Mouse (Mus musculus) liver, embryonic 14.5 days (tissue): ENCODE measurements around the gene Exoc4. TPM values are rescaled to one million over a fixed set of nuclear protein-coding genes. Genes with fewer than 3 reads are reported as not detected.

ENCODE experiments used
- ATAC-seq: fragments of 200-750 bp; cut with Nextera tagmentation; 2 replicates; pipeline ENCODE4 v1.8.0; 2017; ENCODE audit warnings: moderate number of reproducible peaks, mild to moderate bottlenecking, moderate library complexity; ENCODE audit not compliant: insufficient read depth
- DNase-seq, 3 experiments: peaks; one replicate each; pipeline ENCODE4 v3.0.0-alpha.2; 2012 to 2013; ENCODE audit warnings: low read depth in 3 of 3, low spot score in 3 of 3
- H3K27ac ChIP-seq: fragments of 300-500 bp; sonication (generic); 2 replicates; pipeline ENCODE4 v1.5.1; 2014; ENCODE audit warnings: moderate library complexity, mild to moderate bottlenecking, control low read depth, inconsistent platforms
- H3K27me3 ChIP-seq: fragments of 300-500 bp; sonication (generic); 2 replicates; pipeline ENCODE4 v1.6.1; 2014; ENCODE audit warnings: mild to moderate bottlenecking, low read length, moderate library complexity; ENCODE audit not compliant: control insufficient read depth, insufficient read depth
- H3K36me3 ChIP-seq: fragments of 300-500 bp; sonication (generic); replicated peaks from 2 replicates; pipeline ENCODE4 v1.6.1; 2014; ENCODE audit warnings: low read depth; ENCODE audit not compliant: control insufficient read depth, insufficient read depth
- H3K4me1 ChIP-seq, 2 experiments: fragments of 200-500 bp in 1 of 2; fragments of 300-500 bp in 1 of 2; sonication (generic) in 1 of 2; replicated peaks; 2 replicates each; pipeline ENCODE4 v1.6.1; 2012 to 2014; ENCODE audit warnings: antibody characterized with exemption in 1 of 2, inconsistent platforms in 1 of 2, low read length in 1 of 2; ENCODE audit not compliant: control insufficient read depth in 2 of 2, insufficient read depth in 2 of 2
- H3K4me2 ChIP-seq: fragments of 300-500 bp; sonication (generic); 2 replicates; pipeline ENCODE4 v1.6.1; 2014; ENCODE audit warnings: low read depth, mild to moderate bottlenecking, control low read depth, moderate library complexity
- H3K4me3 ChIP-seq, 2 experiments: fragments of 200-500 bp in 1 of 2; fragments of 300-500 bp in 1 of 2; sonication (generic) in 1 of 2; 2 replicates each; pipeline ENCODE4 v1.5.1; 2012 to 2014; ENCODE audit warnings: low read depth in 2 of 2, low read length in 2 of 2, mild to moderate bottlenecking in 2 of 2, control low read depth in 1 of 2, inconsistent platforms in 1 of 2, moderate library complexity in 1 of 2; ENCODE audit not compliant: insufficient read depth in 1 of 2
- H3K9ac ChIP-seq: fragments of 300-500 bp; sonication (generic); replicated peaks from 2 replicates; pipeline ENCODE4 v1.6.1; 2014; ENCODE audit warnings: mild to moderate bottlenecking, control low read depth, moderate library complexity
- H3K9me3 ChIP-seq: fragments of 300-500 bp; sonication (generic); 2 replicates; pipeline ENCODE4 v1.6.1; 2016; ENCODE audit warnings: low read length, mixed read lengths; ENCODE audit not compliant: control insufficient read depth
- CTCF ChIP-seq: IDR thresholded peaks from 2 replicates; pipeline ENCODE4 v1.5.1; 2016; ENCODE audit warnings: antibody characterized with exemption, low read depth, control low read depth
- EP300 ChIP-seq: IDR thresholded peaks from 2 replicates; pipeline ENCODE4 v1.6.1; 2016; ENCODE audit warnings: antibody characterized with exemption, low read depth
- WGBS: fragments of 180-500 bp; shearing (Covaris S2); extraction: QIAGEN DNeasy Blood & Tissue Kit; methylation state at CpG from one replicate; pipeline ENCODE4 v1.1.7; 2014; ENCODE audit not compliant: insufficient replicate concordance; 5-methylcytosine and 5-hydroxymethylcytosine counted together
- polyA plus RNA-seq, 2 experiments: library from polyadenylated mRNA; depleted of rRNA in 1 of 2; stranded (reverse) in 1 of 2; unstranded in 1 of 2; fragments of >200 nt; fragmentation: Nextera tagmentation in 1 of 2; extraction: Ambion mirVana in 1 of 2; gene quantifications; 2 replicates each; pipeline versions ENCODE4 v1.2.1 to v1.2.3; 2012 to 2014

The Exoc4 gene
- polyA plus RNA-seq, 2 experiments, result 4.9 to 7.0 TPM

DNA sequence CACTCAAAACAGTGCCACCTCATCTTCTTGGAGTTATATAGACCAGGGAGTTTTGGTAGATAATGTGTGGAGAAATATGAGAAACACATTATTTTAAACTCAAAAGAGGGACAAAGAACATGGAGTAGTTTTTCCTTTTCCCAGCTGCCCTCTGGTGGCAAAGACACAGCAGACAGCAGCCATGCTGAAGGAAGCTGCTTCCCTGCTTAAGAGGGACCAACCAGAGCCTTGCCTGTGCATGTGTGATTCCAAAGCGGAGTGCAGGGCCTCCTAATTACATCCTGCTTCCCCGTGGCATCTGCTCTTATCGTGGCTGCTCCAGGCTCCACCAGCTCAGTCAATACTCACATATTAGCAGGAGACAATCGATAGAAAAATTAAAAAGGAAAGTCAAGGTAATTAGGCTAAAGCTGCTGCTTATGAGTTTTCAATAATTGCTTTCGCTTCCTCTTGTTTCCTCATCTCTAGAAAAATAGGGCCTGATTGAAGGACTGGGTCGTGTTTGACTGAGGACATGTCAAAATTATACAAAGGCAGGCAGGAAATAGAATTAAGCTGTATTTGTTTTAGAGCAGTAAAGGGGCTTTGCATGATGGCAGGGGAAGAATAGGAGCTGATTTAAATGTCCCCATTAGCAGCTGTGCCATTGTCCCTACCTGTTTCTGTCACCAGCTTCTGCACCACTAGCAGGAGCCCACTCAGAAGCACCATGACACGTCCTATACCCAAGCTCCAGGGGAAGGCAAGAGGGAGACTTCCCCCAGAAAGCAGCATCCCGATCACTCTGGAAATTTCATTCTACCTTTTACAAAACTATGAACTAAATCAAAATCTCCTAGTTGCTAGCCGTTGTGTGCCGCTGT is 433.1 kb downstream of the Exoc4 start:
- Histone ChIP-seq H3K36me3 (no peaks in the 10 kb centered on the region), H3K4me3 (no peak overlapping the region), H3K4me1 (no peaks in the 10 kb centered on the region), H3K4me2 (no peak overlapping the region), H3K9ac (no peak overlapping the region), H3K27me3 (no peaks in the 10 kb centered on the region), H3K27ac (no peak overlapping the region), H3K9me3 (no peaks in the 10 kb centered on the region)
- no peak for TF ChIP-seq EP300
- TF ChIP-seq CTCF, result peak; percentile 40
- no peak for ATAC-seq
- DNase-seq, result no peak
- 46% methylated on average over 10 of the region's 10 CpGs for WGBS

DNA sequence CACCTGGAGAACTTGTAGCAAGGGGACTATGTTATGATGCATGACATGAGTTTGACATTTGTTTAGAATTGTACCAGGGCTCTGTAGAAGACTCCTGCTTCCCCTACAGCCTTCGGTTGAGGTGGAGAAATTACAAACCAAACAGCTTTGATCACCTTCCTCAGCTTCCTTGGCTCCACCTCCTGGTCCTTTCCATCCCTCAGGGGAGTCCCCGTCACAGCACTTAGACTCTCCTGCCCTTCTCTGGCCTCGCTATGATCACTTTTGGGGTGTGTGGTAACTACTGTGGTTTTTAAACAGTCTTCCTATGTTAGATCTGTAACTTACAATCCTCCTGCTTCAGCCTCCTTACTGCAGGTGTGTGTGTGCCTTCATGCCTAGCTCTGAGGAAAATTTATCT is 434.6 kb downstream of the Exoc4 start:
- DNase-seq (no peak), ATAC-seq (no peak)
- Histone ChIP-seq H3K27ac (no peak overlapping the region), H3K36me3 (no peaks in the 10 kb centered on the region), H3K9me3 (no peaks in the 10 kb centered on the region), H3K9ac (no peak overlapping the region), H3K27me3 (no peaks in the 10 kb centered on the region), H3K4me2 (no peak overlapping the region), H3K4me1 (no peaks in the 10 kb centered on the region), H3K4me3 (no peak overlapping the region)
- 51% methylated on average over 3 of the region's 3 CpGs for WGBS
- TF ChIP-seq EP300 (no peak), CTCF (no peak)

DNA sequence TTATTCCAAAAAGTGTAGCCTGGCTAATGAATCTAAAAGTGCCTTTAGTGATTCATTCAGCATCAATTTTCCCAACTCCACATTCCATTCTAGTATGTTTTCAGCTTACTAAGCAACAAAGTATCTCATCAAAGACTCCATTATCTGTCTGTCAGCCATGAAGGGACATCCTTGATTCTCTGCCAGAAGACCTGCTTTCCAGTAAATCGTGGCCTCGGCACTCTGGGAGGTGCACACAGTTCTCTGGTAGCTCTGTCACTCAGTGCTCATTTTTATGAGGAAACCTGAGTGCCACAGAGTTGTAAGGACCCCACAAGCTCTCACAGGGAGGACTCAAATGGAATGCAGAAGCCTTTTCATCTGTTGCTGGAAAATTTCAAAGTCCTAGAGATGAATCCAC is 436.4 kb downstream of the Exoc4 start:
- H3K27me3 ChIP-seq, result no peaks in the 10 kb centered on the region
- no peaks in the 10 kb centered on the region for H3K4me1 ChIP-seq
- ATAC-seq (no peak), DNase-seq (no peak)
- no peak overlapping the region for H3K4me2 ChIP-seq
- 69% methylated on average over 2 of the region's 2 CpGs for WGBS
- H3K36me3 ChIP-seq, result no peaks in the 10 kb centered on the region
- TF ChIP-seq EP300 (no peak), CTCF (no peak)
- no peaks in the 10 kb centered on the region for H3K9me3 ChIP-seq
- H3K27ac ChIP-seq, result no peak overlapping the region
- no peak overlapping the region for H3K9ac ChIP-seq
- no peak overlapping the region for H3K4me3 ChIP-seq

DNA sequence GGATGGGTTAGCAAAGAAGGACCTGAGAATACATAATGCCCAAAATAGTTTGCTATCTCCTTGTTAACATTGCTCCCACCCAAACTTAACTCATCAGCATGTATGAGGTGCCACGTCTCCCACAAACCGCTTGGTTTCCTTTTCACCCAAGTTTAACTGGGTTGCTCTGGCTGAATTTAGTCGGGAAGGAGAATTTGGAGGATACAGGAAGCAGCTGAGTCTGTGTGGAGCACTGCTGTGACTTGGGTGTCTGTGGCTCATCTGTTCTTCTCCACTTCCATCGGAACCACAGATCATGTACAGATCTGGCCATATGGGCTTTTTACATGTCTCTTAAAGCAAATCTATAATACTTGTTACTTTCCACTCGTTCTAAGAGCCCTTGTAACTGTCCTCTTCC is 441.7 kb downstream of the Exoc4 start:
- Histone ChIP-seq H3K9ac (no peak overlapping the region), H3K27me3 (no peaks in the 10 kb centered on the region), H3K27ac (no peak overlapping the region), H3K4me1 (no peaks in the 10 kb centered on the region), H3K36me3 (no peaks in the 10 kb centered on the region), H3K4me2 (no peak overlapping the region), H3K9me3 (no peaks in the 10 kb centered on the region), H3K4me3 (no peak overlapping the region)
- ATAC-seq, result no peak
- 59% methylated on average over 5 of the region's 5 CpGs for WGBS
- TF ChIP-seq CTCF, result no peak
- no peak for TF ChIP-seq EP300
- no peak for DNase-seq

DNA sequence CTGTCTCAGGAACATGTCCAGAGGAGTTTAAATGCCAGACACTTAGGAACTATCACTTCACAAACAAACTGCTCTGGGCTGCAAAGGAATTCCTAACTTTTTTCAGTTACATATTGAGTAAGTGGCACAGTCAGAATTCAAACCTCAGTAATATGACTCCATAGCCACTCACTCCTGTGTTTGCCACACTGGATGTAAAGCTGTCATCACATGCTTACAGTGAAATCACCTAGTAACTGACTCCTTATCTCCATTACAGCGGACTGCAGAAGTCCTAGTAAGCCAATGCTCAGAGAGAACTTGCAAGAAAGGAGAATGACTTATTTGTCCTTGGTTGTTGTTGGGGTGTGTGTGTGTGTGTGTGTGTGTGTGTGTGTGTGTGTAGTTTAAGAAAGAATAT is 448.1 kb downstream of the Exoc4 start:
- Histone ChIP-seq H3K9ac (no peak overlapping the region), H3K9me3 (no peaks in the 10 kb centered on the region), H3K27ac (no peak overlapping the region), H3K4me2 (no peak overlapping the region), H3K27me3 (no peaks in the 10 kb centered on the region), H3K36me3 (no peaks in the 10 kb centered on the region), H3K4me1 (no peaks in the 10 kb centered on the region), H3K4me3 (no peak overlapping the region)
- DNase-seq (no peak), ATAC-seq (no peak)
- WGBS, result 60% methylated on average over 1 of the region's 1 CpGs
- no peak for TF ChIP-seq CTCF
- TF ChIP-seq EP300, result no peak
